Mouse (Mus musculus): ENCODE data around the gene Cfap36. TPM values are rescaled to one million over a fixed set of nuclear protein-coding genes. Genes with fewer than 3 reads are reported as not detected.

Cfap36 gene
- 125 and 127 TPM in 2 replicates for polyA plus RNA-seq (2015; fragmentation: Nextera tagmentation; extraction: Ambion mirVana)

GRCm38 (mm10) chr11:29246883-29247650 is at the start of gene Cfap36:
TSS of gene Cfap36 (minus strand) at chr11:29247409.
- peaks cover 10% of the 10 kb centered on the region; the same call in 1 of the 2 replicates for H3K36me3 ChIP-seq
- peak within 1 kb of the TSS; percentile 59 for H3K9ac ChIP-seq
- peak within 1 kb of the TSS; percentile 68 for H3K4me3 ChIP-seq
- peak within 1 kb of the TSS; percentile 88 for H3K27ac ChIP-seq (replicated peaks)
- no peaks in the 10 kb centered on the region for H3K27me3 ChIP-seq
- peak; percentile 100 for ATAC-seq (ENCODE audit: low FRiP score, low read depth)
- H3K4me2 ChIP-seq, result peak within 1 kb of the TSS; percentile 77
- no peaks in the 10 kb centered on the region for H3K9me3 ChIP-seq
- WGBS, result under 1% methylated on average over 53 of the region's 53 CpGs
- H3K4me1 ChIP-seq (replicated peaks), result peaks cover 24% of the 10 kb centered on the region

- Histone ChIP-seq H3K9me3 (no peaks in the 10 kb centered on the region), H3K4me3 (no peak overlapping the region), H3K4me1 (replicated peaks) (no peaks in the 10 kb centered on the region), H3K9ac (no peak overlapping the region), H3K27me3 (no peaks in the 10 kb centered on the region), H3K27ac (replicated peaks) (no peak overlapping the region), H3K4me2 (no peak overlapping the region), H3K36me3 (no peaks in the 10 kb centered on the region)
- ATAC-seq (ENCODE audit: low FRiP score, low read depth), result no peak
Observed at GRCm38 (mm10) chr11:29287305-29287704, 40.1 kb upstream of the Cfap36 start.

- Histone ChIP-seq H3K27ac (replicated peaks) (no peak overlapping the region), H3K9me3 (no peaks in the 10 kb centered on the region), H3K4me1 (replicated peaks) (no peaks in the 10 kb centered on the region)
Observed at GRCm38 (mm10) chr11:29286040-29286439, 38.8 kb upstream of the Cfap36 start.

GRCm38 (mm10) chr11:29274758-29275157 is 27.5 kb upstream of the Cfap36 start:
- Histone ChIP-seq H3K4me2 (no peak overlapping the region), H3K4me3 (no peak overlapping the region), H3K27me3 (no peaks in the 10 kb centered on the region), H3K36me3 (no peaks in the 10 kb centered on the region), H3K9me3 (no peaks in the 10 kb centered on the region), H3K27ac (replicated peaks) (no peak overlapping the region), H3K9ac (no peak overlapping the region), H3K4me1 (replicated peaks) (no peaks in the 10 kb centered on the region)
- no peak for ATAC-seq (ENCODE audit: low FRiP score, low read depth)
- WGBS, result 82% methylated on average over 3 of the region's 3 CpGs

More at GRCm38 (mm10) chr11:29286040-29286439, 38.8 kb upstream of the Cfap36 start:
- Histone ChIP-seq H3K9ac (no peak overlapping the region), H3K4me2 (no peak overlapping the region), H3K36me3 (no peaks in the 10 kb centered on the region), H3K27me3 (no peaks in the 10 kb centered on the region), H3K4me3 (no peak overlapping the region)
- ATAC-seq (ENCODE audit: low FRiP score, low read depth), result no peak

- WGBS, result 33% methylated on average over 3 of the region's 3 CpGs
- Histone ChIP-seq H3K4me3 (no peak overlapping the region), H3K36me3 (no peaks in the 10 kb centered on the region), H3K9me3 (no peaks in the 10 kb centered on the region), H3K9ac (no peak overlapping the region), H3K4me2 (no peak overlapping the region), H3K27me3 (no peaks in the 10 kb centered on the region), H3K4me1 (replicated peaks) (no peaks in the 10 kb centered on the region), H3K27ac (replicated peaks) (no peak overlapping the region)
- 0 out of 2 replicates have a peak, but pooled peaks have one; percentile 45 for ATAC-seq (ENCODE audit: low FRiP score, low read depth)
Observed at GRCm38 (mm10) chr11:29267824-29268223, 20.6 kb upstream of the Cfap36 start.

- no peaks in the 10 kb centered on the region for H3K27me3 ChIP-seq
- no peaks in the 10 kb centered on the region for H3K4me1 ChIP-seq (replicated peaks)
- WGBS, result 88% methylated on average over 1 of the region's 1 CpGs
- H3K9ac ChIP-seq, result no peak overlapping the region
- H3K27ac ChIP-seq (replicated peaks), result no peak overlapping the region
- H3K4me2 ChIP-seq, result no peak overlapping the region
- H3K9me3 ChIP-seq, result no peaks in the 10 kb centered on the region
- H3K36me3 ChIP-seq, result no peaks in the 10 kb centered on the region
- no peak for ATAC-seq (ENCODE audit: low FRiP score, low read depth)
- no peak overlapping the region for H3K4me3 ChIP-seq
Observed at GRCm38 (mm10) chr11:29254643-29255042, 7.4 kb upstream of the Cfap36 start.

- ATAC-seq (ENCODE audit: low FRiP score, low read depth), result no peak
- Histone ChIP-seq H3K36me3 (0 out of 2 replicates have a peak, but pooled peaks cover 2% of the 10 kb centered on the region), H3K9ac (no peak overlapping the region), H3K4me1 (replicated peaks) (peaks cover 24% of the 10 kb centered on the region), H3K27ac (replicated peaks) (no peak overlapping the region), H3K4me2 (no peak overlapping the region), H3K27me3 (no peaks in the 10 kb centered on the region), H3K9me3 (no peaks in the 10 kb centered on the region), H3K4me3 (no peak overlapping the region)
- 94% methylated on average over 5 of the region's 5 CpGs for WGBS
Observed at GRCm38 (mm10) chr11:29248386-29248785, 1.2 kb upstream of the Cfap36 start.

- peak overlapping the region; percentile 48 for H3K4me2 ChIP-seq
- H3K4me1 ChIP-seq (replicated peaks), result peaks cover 24% of the 10 kb centered on the region
- H3K27me3 ChIP-seq, result no peaks in the 10 kb centered on the region
- H3K36me3 ChIP-seq, result 0 out of 2 replicates have a peak, but pooled peaks cover 4% of the 10 kb centered on the region
- WGBS, result 97% methylated on average over 1 of the region's 1 CpGs
- no peak; the same call in 1 of the 2 replicates for ATAC-seq (ENCODE audit: low FRiP score, low read depth)
- peak overlapping the region; percentile 44; the same call in 1 of the 2 replicates for H3K27ac ChIP-seq (replicated peaks)
- H3K9me3 ChIP-seq, result no peaks in the 10 kb centered on the region
- peak overlapping the region; percentile 68 for H3K4me3 ChIP-seq
- H3K9ac ChIP-seq, result no peak overlapping the region
Observed at GRCm38 (mm10) chr11:29247725-29248124, 516 bp upstream of the Cfap36 start.

GRCm38 (mm10) chr11:29245988-29246387 is 1.2 kb downstream of the Cfap36 start:
- H3K9ac ChIP-seq, result peak overlapping the region; percentile 59
- H3K36me3 ChIP-seq, result peaks cover 20% of the 10 kb centered on the region
- peak overlapping the region; percentile 68 for H3K4me3 ChIP-seq
- peaks cover 24% of the 10 kb centered on the region for H3K4me1 ChIP-seq (replicated peaks)
- no peak for ATAC-seq (ENCODE audit: low FRiP score, low read depth)
- no peaks in the 10 kb centered on the region for H3K9me3 ChIP-seq
- no peak overlapping the region for H3K27ac ChIP-seq (replicated peaks)
- WGBS, result 65% methylated on average over 4 of the region's 4 CpGs
- H3K4me2 ChIP-seq, result peak overlapping the region; percentile 77
- H3K27me3 ChIP-seq, result no peaks in the 10 kb centered on the region

GRCm38 (mm10) chr11:29241961-29242360 is 5.2 kb downstream of the Cfap36 start:
- Histone ChIP-seq H3K4me1 (replicated peaks) (peaks cover 24% of the 10 kb centered on the region), H3K36me3 (peaks cover 23% of the 10 kb centered on the region), H3K27ac (replicated peaks) (no peak overlapping the region), H3K9ac (no peak overlapping the region), H3K4me3 (no peak overlapping the region), H3K27me3 (no peaks in the 10 kb centered on the region), H3K9me3 (no peaks in the 10 kb centered on the region), H3K4me2 (no peak overlapping the region)
- no peak for ATAC-seq (ENCODE audit: low FRiP score, low read depth)
- 58% methylated on average over 4 of the region's 4 CpGs for WGBS

GRCm38 (mm10) chr11:29239353-29239752 is 7.9 kb downstream of the Cfap36 start:
- ATAC-seq (ENCODE audit: low FRiP score, low read depth), result no peak
- Histone ChIP-seq H3K4me1 (replicated peaks) (peaks cover 2% of the 10 kb centered on the region; the same call in 1 of the 2 replicates), H3K4me3 (no peak overlapping the region), H3K27me3 (no peaks in the 10 kb centered on the region), H3K4me2 (no peak overlapping the region), H3K9ac (no peak overlapping the region), H3K9me3 (no peaks in the 10 kb centered on the region), H3K36me3 (peaks cover 24% of the 10 kb centered on the region), H3K27ac (replicated peaks) (no peak overlapping the region)
- WGBS, result 100% methylated on average over 1 of the region's 1 CpGs

GRCm38 (mm10) chr11:29238551-29238950 is 8.7 kb downstream of the Cfap36 start:
- Histone ChIP-seq H3K4me3 (no peak overlapping the region), H3K9ac (no peak overlapping the region), H3K4me1 (replicated peaks) (no peaks in the 10 kb centered on the region; the same call in 1 of the 2 replicates), H3K36me3 (peaks cover 26% of the 10 kb centered on the region), H3K27ac (replicated peaks) (no peak overlapping the region), H3K27me3 (no peaks in the 10 kb centered on the region), H3K9me3 (no peaks in the 10 kb centered on the region), H3K4me2 (no peak overlapping the region)
- no peak for ATAC-seq (ENCODE audit: low FRiP score, low read depth)
- 93% methylated on average over 3 of the region's 3 CpGs for WGBS

Data from hindbrain, embryonic 15.5 days (tissue).